Mouse (Mus musculus) lung, postnatal 0 days (tissue): ENCODE results near the gene Hoxc6.

Experiments used
- CTCF ChIP-seq: IDR thresholded peaks from 2 replicates; pipeline ENCODE4 v1.5.1; 2016; ENCODE audit warnings: antibody characterized with exemption, mild to moderate bottlenecking
- EP300 ChIP-seq: IDR thresholded peaks from 2 replicates; pipeline ENCODE4 v1.6.1; 2016; ENCODE audit warnings: antibody characterized with exemption, mild to moderate bottlenecking, control low read depth

- TF ChIP-seq CTCF (no peak), EP300 (no peak)
Measured at GRCm38 (mm10) chr15:102984925-102985324, 13.1 kb upstream of the Hoxc6 start.
